Mouse (Mus musculus) ES-E14 (cell line): ENCODE measurements around the gene Gm29797. TPM values are rescaled to one million over a fixed set of nuclear protein-coding genes. Genes with fewer than 3 reads are reported as not detected.

Experiments
- DNase-seq: peaks from one replicate; pipeline ENCODE4 v3.0.0-alpha.2; 2013; ENCODE audit warnings: low read depth, low spot score
- H3K27ac ChIP-seq: 2 replicates; pipeline ENCODE4 v1.5.1; 2012; ENCODE audit warnings: low read depth, mild to moderate bottlenecking, low read length, moderate library complexity, mixed read lengths; ENCODE audit not compliant: poor library complexity, insufficient read depth, severe bottlenecking
- H3K36me3 ChIP-seq: 2 replicates; pipeline ENCODE4 v1.6.1; 2012; ENCODE audit warnings: mild to moderate bottlenecking, low read length, moderate library complexity, mixed read lengths; ENCODE audit not compliant: control insufficient read depth, poor library complexity, insufficient read depth, severe bottlenecking
- H3K4me1 ChIP-seq, 2 experiments: fragments of 150-350 bp in 1 of 2; sonication (generic) in 1 of 2; 2 replicates each; pipeline ENCODE4 v1.6.1; 2012; ENCODE audit warnings: low read length in 2 of 2, mild to moderate bottlenecking in 1 of 2, mixed read lengths in 1 of 2; ENCODE audit not compliant: control insufficient read depth in 2 of 2, insufficient read depth in 2 of 2, poor library complexity in 1 of 2
- H3K4me3 ChIP-seq, 2 experiments: fragments of 150-350 bp in 1 of 2; sonication (generic) in 1 of 2; 2 replicates each; pipeline ENCODE4 v1.5.1; 2012; ENCODE audit warnings: low read length in 2 of 2, low read depth in 1 of 2, mild to moderate bottlenecking in 1 of 2, mixed read lengths in 1 of 2; ENCODE audit not compliant: insufficient read depth in 1 of 2, poor library complexity in 1 of 2, severe bottlenecking in 1 of 2
- H3K9ac ChIP-seq: 2 replicates; pipeline ENCODE4 v1.6.1; 2012; ENCODE audit warnings: low read depth, mild to moderate bottlenecking, low read length, mixed read lengths; ENCODE audit not compliant: poor library complexity, insufficient read depth, severe bottlenecking
- H3K9me3 ChIP-seq: fragments of 150-350 bp; sonication (generic); 2 replicates; pipeline ENCODE4 v1.6.1; 2012; ENCODE audit warnings: low read depth, mild to moderate bottlenecking, low read length; ENCODE audit not compliant: control insufficient read depth, insufficient read depth
- CHD2 ChIP-seq: IDR thresholded peaks from 2 replicates; pipeline ENCODE4 v1.6.1; 2014; ENCODE audit warnings: mild to moderate bottlenecking, low read depth, low read length, inconsistent platforms
- HCFC1 ChIP-seq: IDR thresholded peaks from 2 replicates; pipeline ENCODE4 v1.6.1; 2012; ENCODE audit warnings: low read length, inconsistent platforms, borderline replicate concordance; ENCODE audit not compliant: insufficient read depth
- MAFK ChIP-seq: IDR thresholded peaks from 2 replicates; pipeline ENCODE4 v1.6.1; 2014; ENCODE audit warnings: mild to moderate bottlenecking, low read depth, low read length, inconsistent platforms; ENCODE audit not compliant: insufficient read depth
- ZC3H11A ChIP-seq: IDR thresholded peaks from 2 replicates; pipeline ENCODE4 v1.6.1; 2012; ENCODE audit warnings: low read depth, mild to moderate bottlenecking, inconsistent platforms, low read length, borderline replicate concordance
- ZNF384 ChIP-seq: IDR thresholded peaks from 2 replicates; pipeline ENCODE4 v1.6.1; 2012; ENCODE audit warnings: low read depth, low read length, inconsistent platforms
- in situ Hi-C, 2 experiments: fragments of 600-800 bp; cut with MboI; formaldehyde crosslinking; loops; one replicate each; pipeline ENCODE4 v1.15.1; 2025; ENCODE audit warnings: low sequenced_read_pairs in 2 of 2, inconsistent platforms in 1 of 2; ENCODE audit not compliant: unreplicated experiment in 2 of 2
- total RNA-seq: library from RNA; depleted of rRNA; stranded (reverse); fragments of 300-350 nt; gene quantifications from 2 replicates; pipeline ENCODE4 v1.2.3, GENCODE M21; 2012

The Gm29797 gene
- total RNA-seq, 1 experiment, result 1.8 TPM

- no peak for TF ChIP-seq HCFC1
- TF ChIP-seq ZC3H11A, result no peak
- TF ChIP-seq ZNF384, result no peak
- TF ChIP-seq CHD2, result no peak
- TF ChIP-seq MAFK, result no peak
- no peak overlapping the region; the same call in 1 of the 2 replicates for H3K27ac ChIP-seq
- H3K4me3 ChIP-seq, result no peak overlapping the region
- in situ Hi-C loops, result no loop called here
- no peaks in the 10 kb centered on the region for H3K36me3 ChIP-seq
- H3K9me3 ChIP-seq, result no peaks in the 10 kb centered on the region
- no peak overlapping the region for H3K9ac ChIP-seq
- no peak for DNase-seq
- H3K4me1 ChIP-seq, result peaks cover 0 to 10% of the 10 kb centered on the region in 2 experiments; a peak in 1 of 4 replicates
These were observed 18.6 kb downstream of the Gm29797 start for GRCm38 (mm10) chr2:181675454-181675853.

GRCm38 (mm10) chr2:181676424-181676823, 19.6 kb downstream of the Gm29797 start:
- H3K4me3 ChIP-seq, result no peak overlapping the region
- no peaks in the 10 kb centered on the region for H3K9me3 ChIP-seq
- no peaks in the 10 kb centered on the region for H3K36me3 ChIP-seq
- in situ Hi-C loops, result no loop called here
- DNase-seq, result no peak
- no peak overlapping the region for H3K27ac ChIP-seq
- TF ChIP-seq MAFK, result no peak
- TF ChIP-seq ZNF384, result no peak
- no peak for TF ChIP-seq ZC3H11A
- no peak for TF ChIP-seq HCFC1
- TF ChIP-seq CHD2, result no peak
- no peak overlapping the region for H3K9ac ChIP-seq
- H3K4me1 ChIP-seq, result peaks cover 0 to 10% of the 10 kb centered on the region in 2 experiments; a peak in 1 of 4 replicates

GRCm38 (mm10) chr2:181677096-181677754, 20.4 kb downstream of the Gm29797 start:
- H3K4me3 ChIP-seq, result no peak overlapping the region
- no peak for DNase-seq
- TF ChIP-seq CHD2 (no peak), ZC3H11A (no peak), ZNF384 (no peak), MAFK (no peak), HCFC1 (no peak)
- in situ Hi-C loops, result no loop called here
- no peak overlapping the region for H3K27ac ChIP-seq
- no peaks in the 10 kb centered on the region for H3K36me3 ChIP-seq
- H3K4me1 ChIP-seq, result peaks cover 0 to 10% of the 10 kb centered on the region in 2 experiments; a peak in 1 of 4 replicates
- H3K9ac ChIP-seq, result no peak overlapping the region
- H3K9me3 ChIP-seq, result no peaks in the 10 kb centered on the region

- DNase-seq, result no peak
- H3K27ac ChIP-seq, result no peak overlapping the region
- no peaks in the 10 kb centered on the region for H3K36me3 ChIP-seq
- H3K4me1 ChIP-seq, result peaks cover 0 to 10% of the 10 kb centered on the region in 2 experiments; a peak in 1 of 4 replicates
- TF ChIP-seq ZNF384 (no peak), ZC3H11A (no peak), HCFC1 (no peak), MAFK (no peak), CHD2 (no peak)
- in situ Hi-C loops, result no loop called here
- H3K4me3 ChIP-seq, result no peak overlapping the region
- no peak overlapping the region for H3K9ac ChIP-seq
- H3K9me3 ChIP-seq, result no peaks in the 10 kb centered on the region
These were observed 20.9 kb downstream of the Gm29797 start for GRCm38 (mm10) chr2:181677755-181678098.

- TF ChIP-seq ZC3H11A (peak; percentile 92), MAFK (no peak), CHD2 (no peak), HCFC1 (peak; percentile 51; the same call in 1 of the 2 replicates), ZNF384 (peak; percentile 82)
- Histone ChIP-seq H3K9ac (no peak overlapping the region), H3K4me1 (peaks cover 0 to 7% of the 10 kb centered on the region in 2 experiments; a peak in 1 of 4 replicates), H3K27ac (no peak overlapping the region), H3K4me3 (no peak overlapping the region), H3K36me3 (no peaks in the 10 kb centered on the region), H3K9me3 (no peaks in the 10 kb centered on the region)
- in situ Hi-C loops, result no loop called here
- peak; percentile 71 for DNase-seq
These were observed 21.9 kb downstream of the Gm29797 start for GRCm38 (mm10) chr2:181678780-181679179.
